Mouse (Mus musculus): ENCODE data around the gene Rasgef1c.

Gene Rasgef1c

DNA sequence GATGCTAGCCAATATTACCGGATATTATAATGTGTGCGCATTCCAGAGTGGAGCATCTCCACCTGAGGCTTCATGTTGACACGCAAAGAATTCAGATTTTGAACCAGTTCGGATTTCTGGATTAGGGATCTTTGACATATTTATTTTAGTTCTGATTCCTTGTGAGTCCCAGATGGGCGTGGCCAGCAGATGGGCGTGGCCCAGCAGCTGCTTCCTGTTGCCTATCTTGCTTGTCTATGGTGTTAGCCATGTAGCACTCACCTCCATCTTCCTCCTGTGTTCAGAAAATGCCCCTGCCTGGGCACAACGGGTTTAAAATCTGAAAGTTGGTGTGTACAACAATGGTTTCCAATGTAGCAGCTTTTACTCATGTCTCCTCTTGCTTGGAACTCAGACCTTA lies 24.5 kb downstream of the Rasgef1c start:
- no peak for DNase-seq

DNA sequence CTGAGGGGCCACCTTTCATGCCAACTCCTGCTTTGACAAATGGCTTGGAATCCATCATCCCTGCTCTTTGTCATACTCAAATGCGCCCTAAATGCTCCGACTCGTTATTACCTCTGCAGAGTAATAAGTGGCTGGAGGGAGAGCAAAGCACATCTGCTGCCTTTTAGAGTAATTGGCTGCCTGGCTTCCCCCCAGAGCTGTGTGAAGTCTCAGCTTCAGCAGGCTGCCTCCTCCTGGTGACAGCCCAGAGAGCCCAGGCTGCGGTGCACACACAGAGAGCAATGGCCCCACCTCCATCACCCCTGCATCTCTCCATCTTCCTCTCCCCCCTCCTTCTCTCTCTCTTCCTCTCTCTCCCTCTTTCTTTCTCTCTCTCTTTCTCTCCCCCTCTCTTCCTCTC lies 25.5 kb downstream of the Rasgef1c start:
- no peak for DNase-seq

DNA sequence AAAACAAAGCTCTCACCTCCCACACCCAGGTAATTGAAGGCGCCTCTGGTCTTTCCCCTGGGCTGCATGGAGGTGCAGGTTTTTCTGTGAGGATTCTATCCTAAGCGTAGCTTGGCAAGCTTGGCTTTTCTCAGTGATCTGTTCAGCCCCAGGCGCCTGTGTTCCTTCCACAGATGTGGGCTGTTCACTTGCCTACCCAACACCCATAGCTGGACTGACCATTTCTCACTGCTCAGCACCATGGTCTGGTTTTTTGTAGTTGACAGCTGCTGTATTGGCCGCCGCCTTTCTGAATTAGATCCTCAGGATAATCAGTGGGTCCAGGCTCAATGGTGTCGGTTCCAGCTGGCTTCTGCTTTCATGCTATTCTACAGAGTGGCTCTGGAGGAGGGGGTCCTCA lies 26.0 kb downstream of the Rasgef1c start:
- DNase-seq, result peak; percentile 29

DNA sequence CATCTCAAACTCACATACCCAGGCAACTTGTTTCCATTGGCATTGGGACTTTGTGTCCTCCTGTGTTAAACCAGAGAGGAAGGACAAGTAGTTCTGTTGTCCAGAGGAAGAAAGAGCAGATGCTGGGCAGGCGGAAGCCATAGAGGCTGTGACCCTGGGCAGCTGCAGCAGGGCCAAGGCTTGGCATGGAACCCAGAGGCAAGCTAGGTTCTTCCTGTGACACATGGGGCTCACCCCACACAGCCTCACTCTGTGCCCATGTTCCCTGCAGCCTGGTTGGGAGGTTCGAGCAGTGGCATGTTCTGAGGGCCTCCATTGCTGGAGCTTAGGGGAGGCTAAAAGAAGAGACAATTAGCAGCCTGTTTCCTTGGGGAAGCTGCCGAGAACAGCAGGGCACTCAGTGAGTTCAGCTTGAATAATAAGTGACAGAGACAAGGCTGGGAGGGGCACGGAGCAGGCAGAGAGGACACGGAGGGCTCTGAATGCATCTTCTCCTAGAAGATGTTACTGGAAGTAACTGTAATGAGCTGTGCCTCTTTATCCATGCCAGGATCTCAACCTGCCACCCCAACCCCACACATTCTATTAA lies 29.5 kb downstream of the Rasgef1c start:
- peak; percentile 14 for DNase-seq

DNA sequence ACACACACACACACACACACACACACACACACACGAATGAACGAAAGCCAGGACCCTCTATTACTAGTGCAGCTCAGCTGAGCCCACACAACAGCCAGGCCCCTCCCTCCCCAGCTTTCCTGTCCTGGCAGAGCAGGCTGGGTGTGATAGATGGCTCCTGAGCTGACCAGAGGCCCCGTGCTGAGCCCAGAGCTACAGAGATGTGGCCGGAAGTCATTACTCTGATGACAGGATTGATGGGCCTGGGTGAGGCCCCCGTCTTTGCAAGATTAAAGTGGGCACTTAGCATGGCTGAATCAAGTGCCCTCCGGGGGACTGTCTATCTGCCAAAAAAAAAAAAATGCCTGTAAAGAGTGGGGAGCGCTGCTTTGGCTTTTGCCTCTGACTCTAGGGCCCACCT lies 30.2 kb downstream of the Rasgef1c start:
- DNase-seq, result peak; percentile 20

DNA sequence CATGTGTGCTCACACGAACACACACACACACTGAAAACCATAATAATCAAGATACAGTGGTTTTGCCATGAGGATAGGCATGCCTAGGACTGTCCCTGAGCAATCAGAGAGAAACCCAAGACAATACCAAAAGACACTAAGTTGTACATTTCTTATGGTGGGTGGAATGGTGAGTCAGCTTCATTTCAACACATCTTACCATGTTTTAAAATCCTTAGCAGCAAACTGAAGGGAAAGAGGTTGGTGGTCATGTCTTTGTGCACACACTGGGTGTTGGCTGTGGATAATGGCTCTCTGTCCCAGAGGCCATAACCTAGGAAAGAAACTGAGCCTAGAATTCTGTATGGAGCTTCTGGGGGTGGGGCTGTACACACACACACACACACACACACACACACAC lies 32.2 kb downstream of the Rasgef1c start:
- no peak for DNase-seq

DNA sequence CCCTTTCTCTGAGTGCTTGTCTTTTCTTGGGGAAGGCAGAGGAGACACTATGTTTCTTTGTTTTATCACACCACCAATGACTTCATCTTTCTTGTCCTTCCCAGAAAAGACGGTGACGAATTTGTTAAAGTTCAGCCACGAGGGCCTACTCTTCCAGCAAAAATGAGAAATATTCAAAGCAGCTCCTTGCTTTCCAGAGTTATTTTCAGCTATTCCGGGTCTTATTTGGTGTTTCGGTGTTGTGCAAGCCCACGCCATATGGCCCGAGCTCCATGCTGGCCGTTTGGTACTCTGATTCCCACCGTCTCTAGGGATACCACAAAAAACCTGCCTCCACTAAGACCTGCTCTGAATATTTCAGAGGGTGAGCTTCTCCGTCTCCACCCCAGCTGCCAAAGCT lies 32.7 kb downstream of the Rasgef1c start:
- peak; percentile 22 for DNase-seq

DNA sequence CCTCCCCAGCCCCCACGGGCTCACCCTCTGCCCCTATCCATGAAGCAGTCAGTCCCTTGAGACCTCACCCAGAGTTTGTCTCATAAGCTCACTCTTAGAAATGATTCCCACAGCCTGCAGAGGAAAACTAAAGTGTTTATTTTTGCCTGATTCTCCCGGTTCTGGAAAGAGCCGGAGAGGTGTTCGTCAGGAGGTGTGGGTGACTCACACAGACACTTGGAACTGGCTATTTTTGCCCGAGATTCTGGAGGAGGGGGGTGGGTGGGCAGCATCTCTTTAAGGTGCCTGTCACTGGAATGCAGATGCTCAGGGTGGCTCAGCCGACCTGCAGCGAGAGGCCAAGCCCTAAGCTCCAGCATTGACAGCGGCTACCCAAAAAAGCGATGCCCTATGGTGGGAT lies 34.8 kb downstream of the Rasgef1c start:
- no peak for DNase-seq

DNA sequence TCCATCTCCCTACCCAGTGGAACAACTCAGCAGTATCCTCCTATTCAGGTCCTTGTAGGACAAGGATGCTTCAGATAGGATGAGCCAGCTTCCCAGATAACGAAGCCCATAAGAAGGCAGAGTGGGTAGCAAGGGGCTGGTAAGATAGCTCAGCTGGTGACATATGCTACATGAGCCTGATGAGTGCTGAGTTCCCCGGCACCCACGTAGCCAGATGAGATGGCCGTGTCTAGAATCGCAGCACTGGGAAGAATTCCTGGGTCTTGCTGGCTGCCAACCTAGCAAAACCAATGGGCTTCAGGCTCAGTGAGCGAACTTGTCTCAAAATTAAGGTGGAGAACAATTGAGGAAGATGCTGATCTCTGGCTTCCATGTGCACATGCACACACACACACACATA lies 36.1 kb downstream of the Rasgef1c start:
- DNase-seq, result no peak

DNA sequence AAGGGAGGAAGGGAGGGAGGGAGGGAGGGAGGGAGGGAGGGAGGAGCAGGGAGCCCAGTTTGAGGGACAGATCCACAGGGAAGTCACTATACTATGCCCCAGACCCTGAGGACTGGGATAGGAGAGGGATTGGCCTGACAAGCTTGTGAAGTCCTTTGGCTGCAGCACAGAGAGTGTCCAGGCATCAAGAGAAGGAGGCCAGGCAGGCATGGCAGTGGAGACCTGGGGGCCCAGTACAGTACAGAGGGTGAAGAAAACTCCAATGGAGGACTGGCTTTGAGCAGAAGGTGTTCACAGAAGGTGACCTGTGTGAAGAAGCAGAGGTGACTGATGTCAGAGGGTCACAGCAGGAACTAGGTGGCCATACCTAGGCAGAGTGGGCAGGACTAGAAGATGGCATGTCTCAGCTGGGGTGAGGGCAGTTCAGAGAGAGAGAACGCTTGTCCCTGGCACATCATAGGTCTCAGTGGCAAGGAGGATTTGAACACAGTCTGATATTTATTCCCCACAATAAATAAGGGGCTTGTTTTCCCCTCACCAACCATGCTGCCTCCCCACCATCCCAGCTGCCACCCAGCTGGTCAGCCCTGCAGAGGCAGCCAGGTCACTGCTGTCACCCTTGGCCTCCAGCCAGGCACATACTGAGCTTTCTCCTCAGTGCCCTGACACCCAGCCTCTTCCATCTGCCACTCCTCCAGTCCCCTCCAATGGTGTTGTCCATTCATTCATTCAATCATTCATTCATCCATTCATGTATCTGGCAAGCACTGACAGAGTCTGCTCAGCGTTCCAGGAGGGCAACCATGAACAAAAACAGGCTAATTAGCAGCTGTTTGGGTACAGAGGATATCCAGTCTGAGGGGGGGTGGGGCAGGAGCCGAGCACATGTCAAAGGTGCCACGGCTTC lies 36.9 kb downstream of the Rasgef1c start:
- DNase-seq, result peak; percentile 71

DNA sequence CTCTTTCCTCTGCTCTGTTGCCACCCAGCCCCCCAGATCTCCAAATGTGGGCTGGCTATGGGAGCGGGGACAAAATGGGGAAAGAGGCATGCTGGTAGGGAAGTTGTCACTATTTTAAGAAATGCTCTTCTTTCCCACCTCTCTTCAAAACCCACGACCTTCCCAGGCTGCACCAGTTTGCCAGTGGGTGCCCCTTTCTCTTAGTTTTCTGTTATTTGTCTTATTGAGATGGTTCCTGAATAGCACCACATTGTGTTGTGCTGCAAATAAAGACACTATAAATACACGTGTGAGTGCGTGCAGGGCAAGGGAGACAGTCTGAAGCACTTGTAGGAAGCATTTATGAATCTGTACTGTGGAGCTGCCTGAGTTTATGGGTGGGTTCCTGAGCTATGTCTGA lies 41.2 kb downstream of the Rasgef1c start:
- no peak for DNase-seq

DNA sequence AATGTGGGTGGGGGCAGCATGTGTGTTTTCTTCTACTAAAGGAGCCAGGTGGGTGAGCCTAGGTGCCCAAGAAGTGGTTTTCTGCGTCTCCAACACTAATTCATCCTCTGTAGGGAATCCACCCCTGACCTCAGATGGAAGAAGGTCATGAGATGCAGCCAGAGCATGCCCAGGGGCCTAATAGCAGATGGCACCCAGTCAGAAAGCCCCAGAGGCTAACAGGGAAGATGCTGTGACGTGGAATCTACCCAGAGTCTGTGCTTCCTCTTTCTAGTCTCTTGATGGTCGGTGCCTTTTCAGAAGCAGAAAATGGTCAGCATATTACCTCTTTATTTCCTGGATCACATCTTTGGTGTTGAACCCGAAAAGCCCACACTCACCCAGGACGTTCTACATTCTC lies 42.3 kb downstream of the Rasgef1c start:
- no peak for DNase-seq

DNA sequence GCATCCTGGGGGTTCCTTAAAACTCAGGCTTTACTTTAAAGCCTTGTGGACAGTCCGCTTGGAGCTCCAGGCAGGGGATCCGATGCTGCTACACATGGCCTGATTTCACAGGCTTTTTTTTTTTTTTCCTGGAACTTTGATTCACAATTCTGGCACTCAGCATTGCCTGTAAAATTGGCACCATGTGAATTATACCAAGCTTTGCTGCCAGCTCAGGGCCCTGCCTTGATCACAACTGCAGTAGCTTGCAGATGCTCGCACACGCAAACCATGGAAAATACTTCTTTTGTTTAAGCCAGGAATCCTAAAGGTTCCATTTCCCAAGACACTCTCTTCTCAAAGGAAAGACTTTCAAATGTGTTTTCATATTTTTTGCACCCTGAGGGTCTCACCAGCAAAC lies 44.1 kb downstream of the Rasgef1c start:
- DNase-seq, result no peak

DNA sequence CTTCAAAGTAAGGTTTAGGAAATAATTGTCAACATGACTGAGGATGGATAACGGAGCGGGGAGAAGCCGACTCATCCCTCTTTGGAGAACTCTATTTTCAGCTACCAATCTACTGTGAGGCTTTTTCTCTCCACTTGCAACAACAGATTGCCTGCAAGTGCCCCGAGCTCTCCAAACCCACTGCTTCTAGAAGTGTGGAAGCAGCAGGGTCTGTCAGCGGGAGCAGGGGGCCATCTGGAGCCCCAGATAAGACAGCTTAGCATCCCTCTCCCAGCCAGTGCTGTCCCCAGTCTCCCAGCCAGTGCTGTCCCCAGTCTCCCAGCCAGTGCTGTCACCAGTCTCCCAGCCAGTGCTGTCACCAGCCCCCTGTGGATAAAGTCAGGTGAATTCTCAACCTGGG lies 48.2 kb downstream of the Rasgef1c start:
- DNase-seq, result no peak

DNA sequence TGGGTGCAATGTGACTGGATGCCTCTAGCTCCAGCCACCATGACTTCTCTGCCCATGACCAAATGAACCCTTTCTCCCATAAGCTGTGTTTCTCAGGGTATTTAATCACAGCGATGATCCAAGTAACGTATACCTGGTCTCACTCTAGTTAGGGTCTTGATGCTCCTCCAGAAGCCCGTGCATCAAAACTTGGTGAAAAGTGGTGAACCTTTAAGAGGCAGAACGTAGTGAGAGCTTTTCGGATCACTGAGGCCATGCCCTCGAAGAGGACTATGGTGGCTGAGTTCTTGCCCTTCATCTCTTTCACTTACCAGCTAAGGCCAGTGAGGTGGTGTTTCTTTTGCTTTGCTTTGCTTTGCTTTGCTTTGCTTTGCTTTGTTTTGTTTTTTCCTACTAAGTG lies 52.0 kb downstream of the Rasgef1c start:
- DNase-seq, result no peak

DNA sequence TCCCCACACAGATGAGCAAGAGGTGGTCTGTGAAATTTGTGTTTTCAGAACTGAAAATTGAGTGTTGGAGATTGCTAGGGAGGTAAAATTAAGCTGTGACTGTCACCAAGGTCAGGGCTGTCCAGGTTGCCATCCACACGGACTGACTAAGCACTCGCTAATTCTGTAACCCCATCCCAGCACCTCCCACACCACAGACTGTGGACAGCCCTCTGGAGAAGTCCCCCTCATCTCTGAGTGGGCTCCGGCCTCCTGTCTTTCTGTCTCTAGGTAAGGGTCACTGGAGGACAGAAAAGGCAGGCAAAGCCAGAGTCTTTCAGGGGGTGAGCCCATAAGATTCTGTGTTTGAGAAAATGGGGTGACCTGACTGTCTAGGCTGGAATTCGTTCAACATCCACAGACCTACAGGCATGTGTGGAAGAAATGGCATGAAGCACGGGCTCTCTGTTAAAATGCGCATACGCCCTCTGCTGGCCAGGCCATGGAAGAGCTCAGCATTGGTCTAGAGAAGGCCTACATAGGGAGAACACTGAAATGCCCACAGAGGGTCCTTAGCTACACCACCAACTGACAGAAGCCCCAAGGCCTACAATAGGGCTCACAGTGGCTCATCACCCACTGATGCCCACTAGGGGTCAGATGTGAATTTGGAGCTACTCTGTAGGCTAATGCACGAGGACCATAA lies 54.1 kb downstream of the Rasgef1c start:
- peak; percentile 77 for DNase-seq

DNA sequence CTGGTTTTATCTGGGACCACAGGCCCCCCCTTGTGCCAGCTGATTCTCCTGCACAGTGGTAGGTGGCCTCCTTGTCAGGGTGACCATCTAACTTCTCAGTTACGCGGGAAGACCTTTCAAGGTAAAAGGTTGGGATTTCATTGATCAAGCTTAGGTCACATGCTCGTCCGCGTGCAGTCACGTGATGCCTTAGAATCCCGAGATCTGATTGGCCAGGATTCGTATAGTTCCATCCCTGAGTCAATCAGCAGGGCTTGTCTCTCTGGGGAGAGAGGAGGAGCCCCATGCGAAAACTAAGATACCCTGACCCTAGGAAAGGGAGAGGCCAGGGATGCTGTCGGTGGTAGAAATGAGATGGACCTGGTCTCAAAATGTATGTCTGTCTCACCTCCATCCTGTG lies 56.4 kb downstream of the Rasgef1c start:
- DNase-seq, result no peak

DNA sequence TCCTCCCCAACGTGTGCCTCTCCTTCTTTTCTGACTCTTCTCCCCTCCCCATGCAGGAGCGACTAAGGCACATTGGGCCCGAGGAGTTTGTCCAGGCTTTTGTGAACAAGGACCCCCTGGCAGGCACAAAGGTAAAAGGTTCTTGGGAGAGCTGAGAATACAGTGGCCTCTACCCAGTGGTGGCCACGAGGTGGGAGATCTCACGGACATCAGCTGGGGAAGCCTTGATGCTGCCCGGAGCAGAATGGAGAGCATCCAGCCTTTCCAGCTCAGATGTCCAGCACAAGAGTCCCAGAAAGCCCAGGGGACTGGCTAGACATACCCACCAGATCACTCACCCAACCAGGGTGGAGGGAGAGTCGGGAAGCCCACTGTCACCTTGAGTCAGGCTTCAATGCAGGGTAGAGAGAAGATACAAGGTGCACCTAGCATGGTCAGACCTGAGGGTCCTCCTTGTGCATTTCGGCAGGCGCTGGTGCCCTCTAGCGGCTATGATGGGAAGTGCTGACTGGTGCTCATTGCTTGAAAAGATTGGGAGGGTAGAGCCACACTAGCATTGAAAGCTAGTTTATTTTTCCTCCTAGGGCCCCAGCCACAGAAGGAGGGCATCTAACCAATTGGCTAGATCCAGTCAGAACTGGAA lies 59.6 kb downstream of the Rasgef1c start:
- peak; percentile 68 for DNase-seq

DNA sequence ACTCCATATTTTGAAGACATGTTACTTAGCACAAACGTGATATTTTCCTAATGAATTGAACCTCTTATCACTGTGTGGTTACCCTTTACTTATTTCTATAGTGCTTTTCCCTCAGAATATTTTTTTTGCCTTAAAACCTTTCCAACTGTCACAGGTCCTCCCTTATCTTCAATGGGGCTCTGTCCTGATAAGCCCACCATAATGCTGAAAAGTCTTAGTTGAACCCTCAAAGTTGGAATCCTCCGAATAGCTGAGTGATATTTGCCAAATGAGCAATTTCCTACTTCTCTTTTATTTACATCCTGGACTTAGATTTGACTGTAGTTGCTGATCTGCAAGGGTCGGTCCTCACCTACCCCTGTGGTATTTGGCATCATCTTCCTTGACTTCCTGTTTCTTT lies 63.7 kb downstream of the Rasgef1c start:
- no peak for DNase-seq

DNA sequence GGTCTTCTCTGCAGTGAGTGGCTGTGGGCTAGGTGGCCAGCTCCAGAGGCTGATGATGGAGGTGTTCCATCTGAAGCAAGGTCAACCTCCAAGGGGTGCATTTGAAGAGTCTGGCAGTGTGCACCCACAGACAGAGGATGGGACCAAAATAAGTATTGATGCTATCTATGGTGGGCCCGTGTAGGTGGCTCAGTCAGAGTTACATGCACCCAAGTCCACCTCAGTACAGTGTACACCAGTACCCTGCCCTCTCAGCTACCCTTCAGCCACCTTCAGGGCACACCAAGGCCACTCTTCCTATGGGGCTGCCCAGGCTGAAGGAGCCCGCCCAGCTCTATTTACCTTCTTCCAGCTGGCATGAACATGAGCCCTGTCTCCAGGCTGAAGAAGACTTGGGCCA lies 68.1 kb downstream of the Rasgef1c start:
- no peak for DNase-seq

DNA sequence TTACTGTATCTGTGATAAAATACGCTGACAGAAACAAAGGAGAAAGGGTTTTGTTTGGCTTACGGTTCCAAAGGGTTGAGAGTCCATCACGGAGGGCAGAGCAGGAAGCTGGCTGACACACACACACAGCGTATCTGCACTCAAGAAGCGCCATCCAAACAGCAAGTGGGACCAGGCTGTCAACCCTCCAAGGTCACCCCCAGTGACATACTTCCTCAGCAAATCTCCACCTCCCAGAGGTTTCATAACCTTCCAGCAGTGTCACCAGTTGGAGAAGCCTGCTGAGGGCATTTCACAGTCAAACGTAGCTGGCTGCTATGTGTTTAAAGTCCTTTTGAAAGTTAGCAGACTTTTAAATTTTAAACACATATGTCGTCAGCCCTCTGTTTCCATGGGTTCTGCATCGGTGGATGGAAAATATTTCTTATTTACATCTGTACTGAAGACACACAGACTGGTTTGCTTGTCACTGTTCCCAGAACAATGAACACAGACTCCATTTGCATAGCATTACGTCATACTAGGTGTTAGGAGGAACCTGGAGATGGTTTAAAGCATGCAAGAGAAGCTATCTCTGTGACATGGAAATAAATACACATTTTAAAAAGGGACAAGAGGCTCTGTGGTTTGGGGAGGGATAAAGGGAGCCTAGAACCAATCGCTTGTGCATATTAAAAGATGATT lies 72.2 kb downstream of the Rasgef1c start:
- no peak for DNase-seq

DNA sequence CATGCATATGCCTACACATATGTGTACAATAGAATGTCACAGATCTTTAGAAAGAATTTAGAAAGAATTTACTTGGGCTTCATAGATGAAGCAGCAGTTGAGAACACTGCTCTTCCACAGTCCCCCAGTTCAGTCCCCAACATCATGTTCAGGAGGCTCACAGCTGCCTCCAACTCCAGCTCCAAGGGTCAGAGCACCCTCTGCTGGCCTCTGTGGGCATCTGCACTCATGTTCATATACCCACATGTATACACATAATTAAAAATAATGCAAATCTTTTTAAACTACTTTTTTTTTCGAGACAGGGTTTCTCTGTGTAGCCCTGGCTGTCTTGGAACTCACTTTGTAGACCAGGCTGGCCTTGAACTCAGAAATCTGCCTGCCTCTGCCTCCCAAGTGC lies 73.0 kb downstream of the Rasgef1c start:
- no peak for DNase-seq

DNA sequence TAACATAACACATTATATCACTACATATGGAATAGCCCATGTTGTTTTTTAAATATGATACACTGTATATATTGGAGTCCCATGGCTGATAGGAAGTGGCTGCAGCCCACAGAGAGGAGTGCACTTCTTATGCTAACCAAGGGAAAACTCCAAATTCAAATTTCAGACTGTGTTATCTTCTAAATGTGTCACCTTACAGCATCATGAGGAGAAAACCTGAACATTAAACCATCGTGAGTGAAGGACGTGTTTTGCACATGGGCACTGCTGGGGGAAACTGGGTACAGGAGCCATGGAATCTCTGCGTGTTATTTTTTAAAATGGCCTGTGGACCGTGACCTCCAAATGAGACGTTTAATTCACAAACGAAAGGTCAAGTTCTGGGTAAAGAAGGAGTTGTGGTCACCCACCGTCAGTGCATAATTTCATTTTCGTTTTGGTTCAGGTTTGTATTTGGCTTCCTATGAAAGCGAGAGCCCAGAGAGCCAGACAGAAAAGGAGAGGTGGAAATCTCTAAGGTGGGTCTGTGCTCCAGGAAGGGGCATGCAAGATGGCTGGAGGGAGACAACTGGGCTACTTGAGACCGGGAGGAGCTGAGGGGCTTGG lies 76.4 kb downstream of the Rasgef1c start:
- DNase-seq, result no peak

All from lung, postnatal 10 days (tissue).